Mouse (Mus musculus) ES-E14 (cell line): ENCODE data around the gene Reck. TPM values are rescaled to one million over a fixed set of nuclear protein-coding genes. Genes with fewer than 3 reads are reported as not detected.

Experiments used
- DNase-seq: peaks from one replicate; pipeline ENCODE4 v3.0.0-alpha.2; 2013; ENCODE audit warnings: low read depth, low spot score
- H3K27ac ChIP-seq: 2 replicates; pipeline ENCODE4 v1.5.1; 2012; ENCODE audit warnings: low read depth, mild to moderate bottlenecking, low read length, moderate library complexity, mixed read lengths; ENCODE audit not compliant: poor library complexity, insufficient read depth, severe bottlenecking
- H3K36me3 ChIP-seq: 2 replicates; pipeline ENCODE4 v1.6.1; 2012; ENCODE audit warnings: mild to moderate bottlenecking, low read length, moderate library complexity, mixed read lengths; ENCODE audit not compliant: control insufficient read depth, poor library complexity, insufficient read depth, severe bottlenecking
- H3K4me1 ChIP-seq, 2 experiments: fragments of 150-350 bp in 1 of 2; sonication (generic) in 1 of 2; 2 replicates each; pipeline ENCODE4 v1.6.1; 2012; ENCODE audit warnings: low read length in 2 of 2, mild to moderate bottlenecking in 1 of 2, mixed read lengths in 1 of 2; ENCODE audit not compliant: control insufficient read depth in 2 of 2, insufficient read depth in 2 of 2, poor library complexity in 1 of 2
- H3K4me3 ChIP-seq, 2 experiments: fragments of 150-350 bp in 1 of 2; sonication (generic) in 1 of 2; 2 replicates each; pipeline ENCODE4 v1.5.1; 2012; ENCODE audit warnings: low read length in 2 of 2, low read depth in 1 of 2, mild to moderate bottlenecking in 1 of 2, mixed read lengths in 1 of 2; ENCODE audit not compliant: insufficient read depth in 1 of 2, poor library complexity in 1 of 2, severe bottlenecking in 1 of 2
- H3K9ac ChIP-seq: 2 replicates; pipeline ENCODE4 v1.6.1; 2012; ENCODE audit warnings: low read depth, mild to moderate bottlenecking, low read length, mixed read lengths; ENCODE audit not compliant: poor library complexity, insufficient read depth, severe bottlenecking
- H3K9me3 ChIP-seq: fragments of 150-350 bp; sonication (generic); 2 replicates; pipeline ENCODE4 v1.6.1; 2012; ENCODE audit warnings: low read depth, mild to moderate bottlenecking, low read length; ENCODE audit not compliant: control insufficient read depth, insufficient read depth
- CHD2 ChIP-seq: IDR thresholded peaks from 2 replicates; pipeline ENCODE4 v1.6.1; 2014; ENCODE audit warnings: mild to moderate bottlenecking, low read depth, low read length, inconsistent platforms
- HCFC1 ChIP-seq: IDR thresholded peaks from 2 replicates; pipeline ENCODE4 v1.6.1; 2012; ENCODE audit warnings: low read length, inconsistent platforms, borderline replicate concordance; ENCODE audit not compliant: insufficient read depth
- MAFK ChIP-seq: IDR thresholded peaks from 2 replicates; pipeline ENCODE4 v1.6.1; 2014; ENCODE audit warnings: mild to moderate bottlenecking, low read depth, low read length, inconsistent platforms; ENCODE audit not compliant: insufficient read depth
- ZC3H11A ChIP-seq: IDR thresholded peaks from 2 replicates; pipeline ENCODE4 v1.6.1; 2012; ENCODE audit warnings: low read depth, mild to moderate bottlenecking, inconsistent platforms, low read length, borderline replicate concordance
- ZNF384 ChIP-seq: IDR thresholded peaks from 2 replicates; pipeline ENCODE4 v1.6.1; 2012; ENCODE audit warnings: low read depth, low read length, inconsistent platforms
- in situ Hi-C, 2 experiments: fragments of 600-800 bp; cut with MboI; formaldehyde crosslinking; loops; one replicate each; pipeline ENCODE4 v1.15.1; 2025; ENCODE audit warnings: low sequenced_read_pairs in 2 of 2, inconsistent platforms in 1 of 2; ENCODE audit not compliant: unreplicated experiment in 2 of 2
- total RNA-seq: library from RNA; depleted of rRNA; stranded (reverse); fragments of 300-350 nt; gene quantifications from 2 replicates; pipeline ENCODE4 v1.2.3, GENCODE M21; 2012

Reck gene
- total RNA-seq, 1 experiment, result 4.0 TPM

GRCm38 (mm10) chr4:43959523-43960179, 84.3 kb downstream of the Reck start:
- Histone ChIP-seq H3K36me3 (no peaks in the 10 kb centered on the region), H3K9ac (no peak overlapping the region; the same call in 1 of the 2 replicates), H3K27ac (no peak overlapping the region), H3K4me1 (peaks cover 14 to 31% of the 10 kb centered on the region in 2 experiments), H3K9me3 (no peaks in the 10 kb centered on the region), H3K4me3 (no peak overlapping the region)
- no peak for DNase-seq
- TF ChIP-seq ZC3H11A, result no peak
- no peak for TF ChIP-seq HCFC1
- no peak for TF ChIP-seq ZNF384
- no peak for TF ChIP-seq CHD2
- no peak for TF ChIP-seq MAFK
- in situ Hi-C loops, result no loop called here

- H3K4me3 ChIP-seq, result no peak overlapping the region
- no peaks in the 10 kb centered on the region for H3K9me3 ChIP-seq
- H3K4me1 ChIP-seq, result peaks cover 14 to 36% of the 10 kb centered on the region in 2 experiments
- TF ChIP-seq ZC3H11A (no peak), ZNF384 (no peak), CHD2 (no peak), MAFK (no peak), HCFC1 (no peak)
- H3K36me3 ChIP-seq, result no peaks in the 10 kb centered on the region
- in situ Hi-C loops, result no loop called here
- H3K9ac ChIP-seq, result no peak overlapping the region
- DNase-seq, result no peak
- H3K27ac ChIP-seq, result no peak overlapping the region
Observed at GRCm38 (mm10) chr4:43960207-43960606, 84.9 kb downstream of the Reck start.

- Histone ChIP-seq H3K9me3 (no peaks in the 10 kb centered on the region), H3K9ac (no peak overlapping the region; the same call in 1 of the 2 replicates), H3K4me1 (peaks cover 13 to 47% of the 10 kb centered on the region in 2 experiments), H3K36me3 (no peaks in the 10 kb centered on the region), H3K27ac (peak overlapping the region; percentile 76), H3K4me3 (no peak overlapping the region)
- TF ChIP-seq ZNF384 (no peak), MAFK (no peak), CHD2 (no peak), HCFC1 (no peak), ZC3H11A (no peak)
- in situ Hi-C loops, result no loop called here
- DNase-seq, result no peak
Observed at GRCm38 (mm10) chr4:43964326-43964833, 89.0 kb downstream of the Reck start.

- Histone ChIP-seq H3K9me3 (no peaks in the 10 kb centered on the region), H3K9ac (no peak overlapping the region; the same call in 1 of the 2 replicates), H3K4me3 (no peak overlapping the region), H3K4me1 (peaks cover 7 to 48% of the 10 kb centered on the region in 2 experiments; a peak in 3 of 4 replicates), H3K36me3 (no peaks in the 10 kb centered on the region), H3K27ac (peak overlapping the region; percentile 76)
- no peak for TF ChIP-seq ZNF384
- TF ChIP-seq MAFK, result 0 out of 2 replicates have a peak, but pooled peaks have one; percentile 33
- no peak for DNase-seq
- in situ Hi-C loops, result no loop called here
Observed at GRCm38 (mm10) chr4:43964951-43965684, 89.8 kb downstream of the Reck start.
